Mouse (Mus musculus): ENCODE data around the gene Pop4.

- TF ChIP-seq CTCF (IDR thresholded peaks at IDR 0.05; ENCODE audit: borderline replicate concordance, insufficient read depth, low read depth, low read length): no peak
- no peak for TF ChIP-seq POLR2A (IDR thresholded peaks at IDR 0.05; ENCODE audit: borderline replicate concordance, insufficient read depth, low read length)
Observed at GRCm38 (mm10) chr7:38262406-38262805, 8.8 kb downstream of the Pop4 start.
